Mouse (Mus musculus): Measurements from ENCODE around the gene Aldh1l1.

- TF ChIP-seq POLR2A (IDR thresholded peaks at IDR 0.05; ENCODE audit: extremely low read depth, insufficient read depth, low read length) (no peak), CTCF (IDR thresholded peaks at IDR 0.05; ENCODE audit: low read depth, low read length) (no peak)
These were observed 27.0 kb downstream of the Aldh1l1 start for GRCm38 (mm10) chr6:90513074-90513856.

Data from liver, adult 2 months (tissue).